Mouse (Mus musculus) ES-Bruce4 (cell line): ENCODE results near the gene Wdfy3.

Experiments used
- CTCF ChIP-seq: IDR thresholded peaks from one replicate; pipeline ENCODE4 v1.8.1; 2011; ENCODE audit warnings: low read depth, low read length
- EP300 ChIP-seq: IDR thresholded peaks from 2 replicates; pipeline ENCODE4 v1.6.1; 2011; ENCODE audit warnings: low read depth, low read length; ENCODE audit not compliant: insufficient read depth
- POLR2A ChIP-seq: IDR thresholded peaks from one replicate; pipeline ENCODE4 v1.8.1; 2011; ENCODE audit warnings: low read length; ENCODE audit not compliant: insufficient read depth

DNA sequence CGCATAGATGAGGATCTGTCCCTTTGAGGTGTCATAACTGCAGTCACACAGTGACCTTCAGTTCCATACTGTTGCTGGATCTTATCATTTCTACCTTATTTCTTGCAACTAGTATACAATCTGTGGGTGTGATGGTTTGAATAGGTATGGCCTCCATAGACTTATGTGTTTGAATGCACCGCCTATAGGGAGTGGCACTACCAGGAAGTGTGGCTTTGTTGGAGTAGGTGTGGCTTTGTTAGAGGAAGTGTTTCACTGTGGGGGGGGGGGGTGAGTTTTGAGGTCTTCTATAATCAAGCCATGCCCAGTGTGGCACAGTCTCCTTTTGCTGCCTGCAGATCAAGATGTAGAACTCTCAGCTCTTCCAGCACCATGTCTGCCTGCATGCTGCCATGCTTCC is 21.3 kb downstream of the Wdfy3 start:
- TF ChIP-seq EP300, result no peak
- TF ChIP-seq CTCF, result no peak
- no peak for TF ChIP-seq POLR2A
